Mouse (Mus musculus) induced T-regulatory cell, adult 2 months (primary cell): ENCODE measurements around the gene Tomm34.

Experiments
- DNase-seq: peaks from one replicate; pipeline ENCODE4 v3.0.0-alpha.2; 2012; ENCODE audit warnings: low read depth

Gene Tomm34

DNA sequence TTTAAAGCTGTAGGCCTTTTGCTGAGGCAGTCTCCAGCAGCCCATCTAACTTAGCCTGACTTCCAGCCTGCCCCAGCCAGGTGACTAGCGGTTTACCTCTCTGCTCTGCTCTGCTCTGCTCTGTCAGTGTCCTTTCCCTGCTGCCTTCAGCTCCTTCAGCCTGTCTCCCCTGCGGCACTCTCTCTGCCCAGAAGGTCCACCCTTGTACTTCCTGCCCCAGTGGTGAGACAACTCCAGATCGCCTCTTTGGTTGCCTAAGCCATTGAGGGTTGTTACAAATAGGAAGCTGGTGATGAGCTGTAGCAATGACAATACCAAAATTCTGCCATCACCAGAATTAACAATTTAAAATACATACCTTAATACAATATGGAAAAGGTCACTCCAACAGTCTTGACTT lies 60.0 kb downstream of the Tomm34 start:
- DNase-seq: no peak

DNA sequence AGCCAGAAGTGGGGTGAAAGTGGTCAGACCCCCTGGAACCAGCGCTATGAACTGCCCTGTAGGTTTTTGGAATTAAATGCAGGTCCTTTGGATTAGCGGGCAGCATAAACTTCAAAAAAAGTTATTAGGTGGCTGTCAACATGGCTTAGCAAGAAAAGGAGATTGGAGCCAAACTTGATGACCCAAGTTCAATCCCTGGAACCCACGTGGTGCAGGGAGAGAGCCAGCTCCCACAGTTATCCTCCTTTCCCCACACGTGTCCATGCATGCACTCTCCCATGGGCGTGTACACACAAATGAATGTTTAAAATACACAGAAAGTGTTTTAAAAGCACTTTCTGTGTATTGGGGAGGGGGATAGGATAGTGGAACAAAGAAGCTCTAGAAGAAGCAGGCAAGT lies 60.5 kb downstream of the Tomm34 start:
- no peak for DNase-seq

DNA sequence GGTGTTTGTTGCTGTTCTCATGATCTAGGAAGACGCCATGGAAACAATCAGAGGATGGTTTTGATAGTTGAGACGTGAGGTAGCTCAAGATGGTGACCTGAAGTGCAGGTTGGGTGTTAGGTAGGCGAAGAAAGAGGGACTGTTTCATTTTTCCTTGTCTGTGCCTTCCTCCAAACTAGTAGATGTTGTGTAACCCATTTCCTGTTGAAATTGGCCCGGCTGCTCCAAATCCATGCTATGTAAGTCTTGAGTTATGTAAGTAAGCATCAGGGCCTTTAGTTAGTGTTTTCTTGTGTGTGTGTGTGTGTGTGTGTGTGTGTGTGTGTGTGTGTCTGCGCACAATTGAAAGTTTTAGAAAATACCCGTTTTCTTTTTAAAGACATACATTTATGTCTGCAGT lies 61.7 kb downstream of the Tomm34 start:
- no peak for DNase-seq

DNA sequence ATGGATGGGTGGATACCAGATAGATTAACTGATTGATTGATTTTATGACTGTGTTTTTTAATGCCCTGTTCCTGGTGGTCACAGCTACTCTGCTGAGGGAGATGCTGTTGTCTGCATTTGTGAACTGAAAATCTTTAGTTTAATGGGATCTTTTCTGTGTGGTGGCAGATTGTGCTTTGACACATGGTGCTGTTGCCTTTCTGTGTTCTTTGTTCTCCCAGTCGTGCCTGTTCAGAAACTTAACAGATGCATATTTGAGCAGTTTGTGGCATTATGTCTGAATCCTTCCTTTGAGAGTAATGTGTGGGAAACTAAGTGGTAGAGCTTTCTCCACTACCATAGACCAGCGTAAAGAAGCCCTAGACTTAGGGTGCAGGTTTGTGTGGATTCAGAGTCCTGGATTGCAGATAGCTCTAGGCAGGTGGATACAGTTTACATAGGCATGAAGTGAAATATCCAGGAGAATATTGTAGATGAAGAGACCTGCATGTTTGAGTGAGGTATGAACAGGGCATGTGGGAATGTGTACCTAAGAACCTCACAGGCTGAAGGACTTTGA lies 62.9 kb downstream of the Tomm34 start:
- no peak for DNase-seq

DNA sequence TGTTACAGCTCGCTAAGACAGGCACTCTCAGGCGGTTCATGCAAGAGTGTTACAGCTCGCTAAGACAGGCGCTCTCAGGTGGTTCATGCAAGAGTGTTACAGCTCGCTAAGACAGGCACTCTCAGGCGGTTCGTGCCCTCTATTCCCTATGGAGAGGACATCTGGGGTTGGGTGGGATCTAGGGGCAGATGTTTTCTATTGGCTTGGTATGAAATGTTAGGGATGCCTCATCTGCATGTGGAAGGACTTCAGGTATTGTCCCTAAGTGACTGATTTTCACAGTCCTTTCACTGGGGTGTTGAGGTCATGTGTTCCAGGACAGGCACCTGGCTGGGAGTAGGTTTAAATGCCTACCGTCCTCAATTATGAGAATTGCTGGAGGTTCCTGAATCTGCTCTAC lies 63.4 kb downstream of the Tomm34 start:
- no peak for DNase-seq

DNA sequence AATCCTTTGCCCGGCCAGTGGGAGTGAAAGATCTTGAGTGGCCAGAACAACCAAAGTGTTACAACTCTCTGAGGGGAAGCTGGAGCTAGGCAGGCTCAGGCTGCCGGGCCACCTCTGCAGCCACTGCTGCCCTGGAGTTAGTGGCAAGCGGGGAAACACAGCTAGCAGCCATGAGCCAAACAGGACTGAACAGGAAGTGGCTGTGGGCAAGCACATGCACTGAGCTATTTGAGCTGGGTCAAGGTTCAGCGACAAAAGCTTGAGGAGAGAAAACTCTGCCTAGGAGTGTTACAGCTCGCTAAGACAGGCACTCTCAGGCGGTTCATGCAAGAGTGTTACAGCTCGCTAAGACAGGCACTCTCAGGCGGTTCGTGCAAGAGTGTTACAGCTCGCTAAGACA lies 64.0 kb downstream of the Tomm34 start:
- DNase-seq: peak; percentile 46

DNA sequence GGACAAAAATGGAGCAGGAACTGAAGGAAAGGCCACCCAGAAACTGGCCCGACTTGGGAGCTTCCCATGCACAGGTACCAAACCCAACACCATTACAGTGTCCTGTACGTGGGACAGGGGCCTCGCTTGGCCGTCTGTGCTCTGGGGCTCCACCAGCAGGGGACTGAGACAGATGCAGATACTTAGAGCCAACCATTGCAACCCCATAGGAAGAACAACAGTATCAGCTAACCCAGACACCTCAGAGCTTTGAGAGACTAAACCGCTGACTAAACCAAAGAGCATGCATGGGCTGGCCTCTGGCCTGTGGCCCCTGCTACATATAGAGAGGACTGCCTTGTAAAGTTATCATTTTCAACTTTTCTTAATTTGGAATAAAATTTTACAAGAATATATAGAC lies 66.5 kb downstream of the Tomm34 start:
- DNase-seq: no peak
